Mouse (Mus musculus) cortical plate, adult 2 months (tissue): ENCODE results near the gene Sohlh1.

Experiments used
- CTCF ChIP-seq: fragments of 200-500 bp; IDR thresholded peaks from 2 replicates; pipeline ENCODE4 v1.5.1; 2011; ENCODE audit warnings: mild to moderate bottlenecking, control low read depth, low read length; ENCODE audit not compliant: insufficient read depth; ENCODE audit errors: extremely low read depth
- POLR2A ChIP-seq: fragments of 200-500 bp; IDR thresholded peaks from 2 replicates; pipeline ENCODE4 v1.6.1; 2011; ENCODE audit warnings: mild to moderate bottlenecking, low read length, control low read depth; ENCODE audit not compliant: insufficient read depth; ENCODE audit errors: extremely low read depth

DNA sequence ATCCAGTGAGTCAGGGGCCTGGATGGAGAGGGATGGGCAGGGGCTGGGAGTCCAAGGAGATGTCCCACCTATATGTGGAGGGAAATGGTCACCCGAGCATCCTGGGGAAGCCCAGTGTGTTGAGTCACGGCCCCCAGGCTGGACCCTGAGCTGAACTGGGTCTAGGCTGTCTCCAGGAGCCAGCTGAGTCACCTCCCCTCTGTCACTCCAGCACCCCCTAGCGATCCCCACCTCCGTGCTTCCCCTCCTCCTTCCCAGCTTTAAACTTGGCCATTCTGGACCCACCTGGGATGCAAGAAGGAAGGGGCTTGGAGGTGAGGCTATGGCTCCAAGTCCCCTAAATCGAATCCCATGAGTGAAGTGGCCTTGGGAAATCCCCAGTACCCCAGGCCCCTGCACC is 41.1 kb upstream of the Sohlh1 start:
- TF ChIP-seq CTCF (0 out of 2 replicates have a peak, but pooled peaks have one; percentile 6), POLR2A (no peak)
